Mouse (Mus musculus) liver, embryonic 16.5 days (tissue): ENCODE data around the gene Psmd13. TPM values are rescaled to one million over a fixed set of nuclear protein-coding genes. Genes with fewer than 3 reads are reported as not detected.

Experiments
- ATAC-seq: fragments of 200-750 bp; cut with Nextera tagmentation; 2 replicates; pipeline ENCODE4 v1.8.0; 2017; ENCODE audit warnings: low read depth, mild to moderate bottlenecking, moderate number of reproducible peaks, moderate library complexity
- H3K27ac ChIP-seq: fragments of 300-500 bp; sonication (generic); 2 replicates; pipeline ENCODE4 v1.5.1; 2014; ENCODE audit warnings: mild to moderate bottlenecking, low read length
- H3K27me3 ChIP-seq: fragments of 300-500 bp; sonication (generic); 2 replicates; pipeline ENCODE4 v1.6.1; 2014; ENCODE audit warnings: low read depth, low read length, mixed read lengths; ENCODE audit not compliant: control insufficient read depth, insufficient read depth
- H3K36me3 ChIP-seq: fragments of 300-500 bp; sonication (generic); 2 replicates; pipeline ENCODE4 v1.6.1; 2014; ENCODE audit warnings: mild to moderate bottlenecking; ENCODE audit not compliant: control insufficient read depth, insufficient read depth
- H3K4me1 ChIP-seq: fragments of 300-500 bp; sonication (generic); 2 replicates; pipeline ENCODE4 v1.6.1; 2014; ENCODE audit warnings: low read depth, low read length, mixed read lengths; ENCODE audit not compliant: control insufficient read depth
- H3K4me2 ChIP-seq: fragments of 300-500 bp; sonication (generic); 2 replicates; pipeline ENCODE4 v1.6.1; 2014; ENCODE audit warnings: low read depth, low read length, mixed read lengths
- H3K4me3 ChIP-seq: fragments of 300-500 bp; sonication (generic); 2 replicates; pipeline ENCODE4 v1.5.1; 2014; ENCODE audit warnings: low read depth, mild to moderate bottlenecking, low read length
- H3K9ac ChIP-seq: fragments of 300-500 bp; sonication (generic); 2 replicates; pipeline ENCODE4 v1.6.1; 2014; ENCODE audit warnings: low read depth, low read length
- H3K9me3 ChIP-seq: fragments of 300-500 bp; sonication (generic); replicated peaks from 2 replicates; pipeline ENCODE4 v1.6.1; 2016; ENCODE audit warnings: low read length; ENCODE audit not compliant: control insufficient read depth
- WGBS: fragments of 180-500 bp; shearing (Covaris S2); extraction: QIAGEN DNeasy Blood & Tissue Kit; methylation state at CpG from one replicate; pipeline ENCODE4 v1.1.7; 2014; ENCODE audit not compliant: insufficient replicate concordance; 5-methylcytosine and 5-hydroxymethylcytosine counted together
- polyA plus RNA-seq: library from polyadenylated mRNA; unstranded; fragments of >200 nt; fragmentation: Nextera tagmentation; extraction: Ambion mirVana; gene quantifications from 2 replicates; pipeline ENCODE4 v1.2.1, GENCODE M21; 2015

Gene Psmd13
- polyA plus RNA-seq, 1 experiment from 2014 or later: 108 TPM

- WGBS: 54% methylated on average over 7 of the region's 7 CpGs
- H3K4me1 ChIP-seq: no peaks in the 10 kb centered on the region
- no peak overlapping the region for H3K4me3 ChIP-seq
- H3K9ac ChIP-seq: no peak overlapping the region
- no peak overlapping the region for H3K4me2 ChIP-seq
- peaks cover 6% of the 10 kb centered on the region for H3K27me3 ChIP-seq
- ATAC-seq: no peak
- no peaks in the 10 kb centered on the region for H3K9me3 ChIP-seq
- no peak overlapping the region for H3K27ac ChIP-seq
- no peaks in the 10 kb centered on the region for H3K36me3 ChIP-seq
Observed at GRCm38 (mm10) chr7:140843806-140844205, 38.0 kb upstream of the Psmd13 start.

GRCm38 (mm10) chr7:140844905-140845665 is 36.7 kb upstream of the Psmd13 start, which contains the start of gene Scgb1c1:
TSS of gene Scgb1c1 (plus strand) at chr7:140845547.
- peak; percentile 62 for ATAC-seq
- Histone ChIP-seq H3K4me2 (no peak within 1 kb of the TSS), H3K4me3 (no peak within 1 kb of the TSS), H3K9ac (no peak within 1 kb of the TSS), H3K36me3 (no peaks in the 10 kb centered on the region), H3K27ac (no peak within 1 kb of the TSS), H3K9me3 (no peaks in the 10 kb centered on the region), H3K4me1 (no peaks in the 10 kb centered on the region), H3K27me3 (peaks cover 6% of the 10 kb centered on the region)
- WGBS: 29% methylated on average over 14 of the region's 14 CpGs

- Histone ChIP-seq H3K9ac (no peak overlapping the region), H3K4me1 (no peaks in the 10 kb centered on the region), H3K36me3 (no peaks in the 10 kb centered on the region), H3K27me3 (peaks cover 6% of the 10 kb centered on the region), H3K27ac (no peak overlapping the region), H3K4me2 (no peak overlapping the region), H3K9me3 (no peaks in the 10 kb centered on the region), H3K4me3 (no peak overlapping the region)
- ATAC-seq: no peak
- 57% methylated on average over 4 of the region's 4 CpGs for WGBS
Observed at GRCm38 (mm10) chr7:140845683-140846082, 36.1 kb upstream of the Psmd13 start.

GRCm38 (mm10) chr7:140846676-140847075 is 35.1 kb upstream of the Psmd13 start:
- WGBS: 64% methylated on average over 10 of the region's 10 CpGs
- no peak overlapping the region for H3K4me3 ChIP-seq
- no peak for ATAC-seq
- no peaks in the 10 kb centered on the region for H3K4me1 ChIP-seq
- H3K9ac ChIP-seq: no peak overlapping the region
- H3K4me2 ChIP-seq: no peak overlapping the region
- H3K27me3 ChIP-seq: peaks cover 6% of the 10 kb centered on the region
- no peaks in the 10 kb centered on the region for H3K36me3 ChIP-seq
- H3K9me3 ChIP-seq: no peaks in the 10 kb centered on the region
- no peak overlapping the region for H3K27ac ChIP-seq

GRCm38 (mm10) chr7:140847755-140848580 is 33.8 kb upstream of the Psmd13 start, which contains the start of gene Odf3:
TSS of gene Odf3 (plus strand) at chr7:140847805.
- 53% methylated on average over 11 of the region's 11 CpGs for WGBS
- H3K27ac ChIP-seq: no peak within 1 kb of the TSS
- H3K9me3 ChIP-seq: no peaks in the 10 kb centered on the region
- ATAC-seq: no peak
- H3K4me2 ChIP-seq: no peak within 1 kb of the TSS
- no peak within 1 kb of the TSS; the same call in 1 of the 2 replicates for H3K9ac ChIP-seq
- peaks cover 7% of the 10 kb centered on the region; the same call in 1 of the 2 replicates for H3K36me3 ChIP-seq
- peaks cover 2% of the 10 kb centered on the region; the same call in 1 of the 2 replicates for H3K4me1 ChIP-seq
- H3K27me3 ChIP-seq: peaks cover 5% of the 10 kb centered on the region
- H3K4me3 ChIP-seq: no peak within 1 kb of the TSS

- no peaks in the 10 kb centered on the region; the same call in 1 of the 2 replicates for H3K27me3 ChIP-seq
- no peak overlapping the region for H3K27ac ChIP-seq
- no peak for ATAC-seq
- no peak overlapping the region for H3K4me2 ChIP-seq
- 72% methylated on average over 10 of the region's 10 CpGs for WGBS
- no peak overlapping the region for H3K4me3 ChIP-seq
- no peaks in the 10 kb centered on the region for H3K9me3 ChIP-seq
- no peak overlapping the region for H3K9ac ChIP-seq
- H3K36me3 ChIP-seq: peaks cover 8% of the 10 kb centered on the region; the same call in 1 of the 2 replicates
- H3K4me1 ChIP-seq: peaks cover 8% of the 10 kb centered on the region
Observed at GRCm38 (mm10) chr7:140848591-140848990, 33.2 kb upstream of the Psmd13 start.

GRCm38 (mm10) chr7:140851916-140852315 is 29.9 kb upstream of the Psmd13 start:
- Histone ChIP-seq H3K9ac (no peak overlapping the region), H3K4me1 (peaks cover 18% of the 10 kb centered on the region), H3K27me3 (no peaks in the 10 kb centered on the region), H3K4me3 (no peak overlapping the region), H3K9me3 (no peaks in the 10 kb centered on the region), H3K27ac (no peak overlapping the region), H3K4me2 (no peak overlapping the region), H3K36me3 (peaks cover 11% of the 10 kb centered on the region; the same call in 1 of the 2 replicates)
- no peak for ATAC-seq
- WGBS: 84% methylated on average over 4 of the region's 4 CpGs

GRCm38 (mm10) chr7:140853386-140853785 is 28.4 kb upstream of the Psmd13 start:
- H3K27ac ChIP-seq: peak overlapping the region; percentile 68
- no peak overlapping the region for H3K9ac ChIP-seq
- no peaks in the 10 kb centered on the region for H3K27me3 ChIP-seq
- 63% methylated on average over 9 of the region's 9 CpGs for WGBS
- H3K36me3 ChIP-seq: peaks cover 11% of the 10 kb centered on the region; the same call in 1 of the 2 replicates
- no peak overlapping the region for H3K4me2 ChIP-seq
- ATAC-seq: no peak
- no peak overlapping the region for H3K4me3 ChIP-seq
- peaks cover 26% of the 10 kb centered on the region for H3K4me1 ChIP-seq
- H3K9me3 ChIP-seq: no peaks in the 10 kb centered on the region
